Mouse (Mus musculus) WW6 (cell line): ENCODE measurements around the gene Ppox.
A peak's percentile ranks its signal among the peaks of the same experiment; 100 is the strongest.

Experiments
- DNase-seq: peaks from one replicate; pipeline ENCODE4 v3.0.0-alpha.2; 2013; ENCODE audit warnings: low read depth, low spot score

The Ppox gene

DNA sequence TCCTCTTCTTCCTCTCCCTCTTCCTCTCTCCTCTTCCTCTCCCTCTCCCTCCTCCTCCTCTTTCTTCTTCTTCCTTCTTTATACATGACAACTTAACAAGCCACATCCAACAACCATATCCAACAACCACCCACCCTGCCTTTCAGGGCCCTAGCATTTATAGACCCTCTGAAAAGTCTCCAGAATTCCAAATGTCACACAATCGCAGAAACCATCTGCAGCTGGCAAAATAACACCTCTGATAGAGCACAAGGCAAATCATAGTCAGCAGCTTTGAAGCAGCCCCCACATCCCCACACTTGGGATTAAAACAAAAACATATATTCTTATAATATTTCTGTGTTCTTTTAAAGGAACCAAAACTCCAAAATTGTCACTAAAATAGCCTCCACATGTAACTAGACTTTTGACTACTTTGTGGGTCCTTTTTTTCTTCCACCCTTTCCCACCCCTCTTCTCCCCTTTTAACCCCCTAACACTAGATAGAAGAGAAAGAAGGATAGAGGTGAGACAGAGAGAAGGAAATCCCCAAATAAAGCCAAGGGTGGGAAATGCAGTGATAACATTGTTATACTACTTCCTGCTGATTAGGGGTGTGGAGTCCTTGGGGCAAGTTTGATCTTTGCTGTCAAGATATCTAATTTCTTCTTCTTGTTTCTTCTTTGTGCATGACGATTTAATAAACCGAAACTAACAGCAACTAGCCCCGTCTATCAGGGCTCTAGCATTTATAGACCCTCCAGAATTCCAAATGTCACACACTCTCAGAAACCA, 14.8 kb downstream of the Ppox start:
- no peak for DNase-seq

DNA sequence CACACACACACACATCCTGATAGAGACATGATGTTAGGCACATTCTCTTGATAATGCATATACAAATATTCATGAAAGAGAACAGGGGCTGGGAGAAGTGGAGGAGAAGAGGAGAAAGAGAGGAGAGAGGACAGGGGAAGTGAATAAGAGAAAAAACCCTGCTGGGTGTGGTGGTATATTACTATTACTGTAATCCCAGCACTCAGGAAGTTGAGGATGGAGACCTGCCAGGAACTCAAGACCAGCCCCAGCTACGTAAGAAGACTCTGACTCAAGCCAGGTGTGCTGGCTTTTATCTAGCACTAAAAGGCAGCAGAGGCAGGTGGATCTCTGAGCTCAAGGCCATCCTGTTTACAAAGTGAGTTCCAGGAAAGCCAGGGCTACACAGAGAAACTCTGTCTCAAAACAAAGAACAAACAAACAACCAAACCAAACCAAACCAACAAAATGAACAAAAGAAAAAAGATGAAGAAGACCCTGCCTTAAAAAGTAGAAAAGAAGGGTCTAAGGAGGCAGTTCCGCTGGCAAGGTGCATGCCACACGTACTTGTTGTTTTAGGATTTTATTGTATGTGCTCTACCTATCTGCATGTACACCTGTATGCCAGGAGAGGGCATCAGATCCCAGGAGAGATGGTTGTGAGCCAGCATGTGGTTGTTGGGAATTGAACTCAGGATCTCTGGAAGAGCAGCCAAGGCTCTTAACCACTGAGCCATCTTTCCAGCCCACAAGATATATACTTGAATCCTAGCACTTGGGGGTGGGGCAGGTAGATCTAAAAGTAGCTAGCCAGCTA, 17.1 kb downstream of the Ppox start:
- no peak for DNase-seq

DNA sequence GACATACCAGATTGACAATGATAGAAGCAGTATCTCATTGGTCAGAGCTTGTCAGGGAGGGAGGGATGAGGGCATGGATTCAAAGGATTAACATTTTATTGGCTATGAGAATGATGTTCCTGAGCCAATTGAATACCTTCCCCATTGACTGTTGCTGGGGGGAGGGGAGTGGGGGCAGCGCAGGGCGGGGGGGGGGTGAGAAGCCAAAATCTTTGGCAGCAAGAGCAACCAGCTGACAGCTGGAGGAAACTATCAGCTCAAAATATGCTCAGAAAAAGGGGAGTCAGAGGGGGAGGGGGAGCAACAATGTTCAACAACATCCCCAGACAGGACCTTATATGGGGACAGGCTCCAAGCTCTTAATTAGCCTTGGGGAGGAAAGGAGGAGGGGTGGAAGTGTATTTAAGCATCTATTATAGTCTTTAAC, 17.8 kb downstream of the Ppox start:
- no peak for DNase-seq

DNA sequence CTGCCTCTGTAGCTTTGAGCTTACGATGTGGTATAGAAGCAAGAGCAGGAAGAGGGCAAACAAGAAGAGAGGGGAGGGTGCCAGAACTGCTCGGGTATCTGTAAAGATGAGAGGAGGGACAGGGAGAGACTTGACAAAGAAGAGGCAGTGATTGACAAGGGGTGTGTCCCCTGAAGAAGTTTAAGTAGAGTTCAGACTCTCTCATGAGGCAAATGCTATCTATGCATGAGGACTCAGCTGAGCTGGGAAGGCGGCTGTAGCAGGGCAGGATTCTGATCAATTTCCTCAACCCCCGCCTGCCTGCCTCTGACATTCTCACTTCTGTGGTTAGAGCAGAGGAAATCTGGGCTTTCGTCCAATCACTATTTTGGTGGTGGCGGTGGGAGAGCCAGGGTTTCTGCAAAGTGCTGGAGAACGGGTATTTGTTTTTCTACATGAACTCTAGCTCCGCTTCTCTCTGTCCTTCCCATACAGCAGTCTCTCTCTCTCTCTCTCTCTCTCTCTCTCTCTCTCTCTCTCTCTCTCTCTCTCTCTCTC, 18.3 kb downstream of the Ppox start:
- no peak for DNase-seq

DNA sequence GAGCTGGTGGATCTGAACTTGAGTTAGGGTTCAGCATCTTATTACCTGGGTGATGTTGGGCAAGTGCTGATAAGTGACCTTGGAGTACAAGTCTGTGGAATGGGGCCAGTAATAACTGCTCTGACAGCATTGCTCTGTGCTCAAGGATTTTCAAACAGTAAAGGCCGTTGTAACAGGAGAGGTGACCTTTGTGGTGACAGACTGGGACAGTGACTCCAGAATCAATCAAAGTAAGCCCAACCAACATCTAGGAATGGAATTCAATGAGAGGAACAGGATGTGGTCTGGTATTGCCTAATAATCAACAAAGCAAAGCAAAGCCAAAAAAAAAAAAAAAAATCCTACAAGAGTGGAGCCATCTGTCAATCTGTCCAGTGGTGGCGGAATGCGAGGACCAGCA, 20.7 kb downstream of the Ppox start:
- no peak for DNase-seq

DNA sequence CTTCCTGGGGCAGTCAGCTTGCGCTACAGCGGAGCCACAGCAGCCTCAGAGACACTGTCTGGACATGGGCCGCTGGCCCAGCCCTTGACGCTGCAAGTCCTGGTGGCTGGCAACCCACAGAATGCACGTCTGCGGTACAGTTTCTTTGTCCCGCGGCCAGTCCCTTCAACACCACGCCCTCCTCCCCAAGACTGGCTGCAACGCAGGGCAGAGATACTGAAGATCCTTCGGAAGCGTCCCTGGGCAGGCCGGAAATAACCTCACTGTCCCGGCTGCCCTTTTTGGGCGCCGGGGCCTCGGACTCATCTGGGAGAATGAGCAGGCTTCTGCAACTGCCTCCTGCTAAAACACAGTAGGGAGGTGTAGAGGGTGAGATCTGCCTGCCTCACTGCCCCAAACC, 22.1 kb downstream of the Ppox start:
- DNase-seq: no peak

DNA sequence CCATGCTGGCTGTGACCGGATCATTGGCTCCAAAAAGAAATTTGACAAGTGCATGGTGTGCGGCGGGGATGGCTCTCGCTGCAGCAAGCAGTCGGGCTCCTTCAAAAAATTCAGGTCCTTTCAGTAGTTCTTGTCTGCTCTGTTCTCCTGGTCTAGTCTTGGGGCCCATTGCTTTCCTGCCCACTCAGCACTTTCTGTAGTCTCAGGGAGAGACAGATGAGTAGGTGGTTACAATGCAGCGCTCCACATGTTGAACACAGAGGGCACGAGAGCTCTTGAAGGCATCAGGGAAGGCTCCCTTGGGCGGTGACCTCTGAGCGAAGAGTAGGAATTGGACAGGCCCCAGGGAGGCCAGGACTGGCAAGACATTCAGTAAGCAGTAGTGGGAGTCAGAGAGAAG, 23.2 kb downstream of the Ppox start:
- no peak for DNase-seq

DNA sequence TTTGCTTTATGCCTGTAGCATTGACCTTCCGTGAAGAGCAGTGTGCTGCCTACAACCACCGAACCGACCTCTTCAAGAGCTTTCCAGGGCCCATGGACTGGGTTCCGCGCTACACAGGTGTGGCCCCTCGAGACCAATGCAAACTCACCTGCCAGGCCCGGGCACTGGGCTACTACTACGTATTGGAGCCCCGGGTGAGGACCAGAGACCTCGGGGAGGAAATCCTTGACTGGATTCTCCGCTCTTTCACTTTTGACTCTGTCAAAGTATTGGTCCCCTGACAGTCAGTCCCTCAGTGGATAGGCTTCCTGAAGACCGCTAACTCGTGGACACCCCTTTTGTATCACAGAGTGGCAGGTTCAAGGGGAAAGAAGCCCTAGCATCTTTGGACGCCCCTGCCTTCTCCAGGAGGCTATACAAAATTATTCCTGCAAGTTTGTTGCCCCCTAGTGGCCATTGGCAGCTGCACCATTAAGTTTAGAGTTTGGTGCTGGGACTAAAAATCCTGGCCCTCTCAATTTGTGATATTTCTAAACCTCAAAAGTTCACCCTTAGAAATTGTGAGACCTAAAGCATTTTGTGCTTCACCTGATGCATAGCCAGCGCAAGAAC, 23.9 kb downstream of the Ppox start:
- DNase-seq: no peak

DNA sequence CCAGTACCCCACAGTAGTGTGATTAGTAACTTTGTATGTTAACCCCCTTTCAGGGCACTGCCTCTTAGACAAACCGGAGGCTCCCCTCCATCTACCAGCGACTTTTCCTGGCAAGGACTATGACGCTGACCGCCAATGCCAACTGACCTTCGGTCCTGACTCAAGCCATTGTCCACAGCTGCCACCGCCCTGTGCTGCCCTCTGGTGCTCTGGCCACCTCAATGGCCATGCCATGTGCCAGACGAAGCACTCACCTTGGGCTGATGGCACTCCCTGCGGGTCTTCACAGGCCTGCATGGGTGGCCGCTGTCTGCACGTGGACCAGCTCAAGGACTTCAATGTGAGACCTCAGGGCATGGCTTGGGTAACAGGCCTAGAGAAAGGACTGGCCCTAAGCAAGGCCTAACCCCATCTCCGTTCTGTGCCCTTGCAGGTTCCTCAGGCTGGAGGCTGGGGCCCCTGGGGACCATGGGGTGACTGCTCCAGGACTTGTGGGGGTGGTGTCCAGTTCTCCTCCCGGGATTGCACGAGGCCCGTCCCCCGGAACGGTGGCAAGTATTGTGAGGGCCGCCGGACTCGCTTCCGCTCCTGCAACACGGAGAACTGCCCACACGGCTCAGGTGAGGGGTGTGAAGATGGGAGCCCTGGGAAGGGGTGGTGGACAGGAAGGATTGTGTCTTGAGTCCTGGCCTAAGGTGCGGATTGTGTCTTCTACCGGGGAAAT, 24.7 kb downstream of the Ppox start:
- no peak for DNase-seq

DNA sequence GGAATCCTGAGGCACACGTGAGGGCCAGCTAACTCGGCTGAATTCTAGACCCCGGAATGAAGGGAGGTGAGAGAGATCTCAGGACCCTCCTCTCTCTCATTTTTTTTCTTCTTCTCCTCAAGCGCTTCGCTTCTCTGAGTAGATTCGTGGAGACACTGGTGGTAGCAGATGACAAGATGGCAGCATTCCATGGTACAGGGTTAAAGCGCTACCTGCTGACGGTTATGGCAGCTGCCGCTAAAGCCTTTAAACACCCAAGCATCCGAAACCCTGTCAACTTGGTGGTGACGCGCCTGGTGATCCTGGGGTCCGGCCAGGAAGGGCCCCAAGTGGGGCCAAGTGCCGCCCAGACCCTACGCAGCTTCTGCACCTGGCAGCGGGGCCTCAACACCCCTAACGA, 28.6 kb downstream of the Ppox start:
- DNase-seq: no peak

DNA sequence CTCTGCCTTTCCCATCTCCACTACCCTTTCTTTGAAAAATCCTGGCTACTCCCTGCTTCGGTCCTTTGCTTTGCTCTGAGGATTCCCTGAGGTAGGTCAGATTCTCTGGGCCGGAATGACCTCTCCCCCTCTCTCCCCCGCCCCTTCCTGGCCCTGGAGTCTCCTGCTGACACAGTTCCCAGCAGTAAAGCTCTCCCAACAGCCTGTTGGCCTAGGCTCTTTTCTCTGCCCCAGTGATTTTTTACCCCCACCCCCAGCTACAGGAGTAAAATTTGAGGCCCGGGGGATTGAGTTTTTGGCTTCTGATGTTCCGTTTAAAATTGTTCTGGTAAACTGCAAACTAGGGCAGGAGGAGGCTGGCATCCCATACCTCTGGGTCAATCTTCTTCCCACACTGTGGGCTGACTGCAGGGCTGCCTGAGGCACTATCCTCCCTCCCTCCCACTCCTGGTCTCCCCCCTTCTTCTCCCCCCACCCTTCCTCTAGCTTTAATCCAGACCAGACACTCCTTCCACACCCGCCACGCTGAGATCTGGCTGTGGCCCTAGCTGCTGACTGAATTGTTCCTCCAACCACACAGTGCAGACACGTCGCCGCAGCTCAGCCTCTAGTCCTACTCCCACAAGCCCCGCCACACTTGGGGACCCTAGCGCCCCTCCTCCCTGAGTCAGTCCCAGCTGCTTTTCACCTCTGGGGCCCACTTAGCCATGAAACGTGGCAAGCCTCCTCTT, 29.2 kb downstream of the Ppox start:
- DNase-seq: no peak

DNA sequence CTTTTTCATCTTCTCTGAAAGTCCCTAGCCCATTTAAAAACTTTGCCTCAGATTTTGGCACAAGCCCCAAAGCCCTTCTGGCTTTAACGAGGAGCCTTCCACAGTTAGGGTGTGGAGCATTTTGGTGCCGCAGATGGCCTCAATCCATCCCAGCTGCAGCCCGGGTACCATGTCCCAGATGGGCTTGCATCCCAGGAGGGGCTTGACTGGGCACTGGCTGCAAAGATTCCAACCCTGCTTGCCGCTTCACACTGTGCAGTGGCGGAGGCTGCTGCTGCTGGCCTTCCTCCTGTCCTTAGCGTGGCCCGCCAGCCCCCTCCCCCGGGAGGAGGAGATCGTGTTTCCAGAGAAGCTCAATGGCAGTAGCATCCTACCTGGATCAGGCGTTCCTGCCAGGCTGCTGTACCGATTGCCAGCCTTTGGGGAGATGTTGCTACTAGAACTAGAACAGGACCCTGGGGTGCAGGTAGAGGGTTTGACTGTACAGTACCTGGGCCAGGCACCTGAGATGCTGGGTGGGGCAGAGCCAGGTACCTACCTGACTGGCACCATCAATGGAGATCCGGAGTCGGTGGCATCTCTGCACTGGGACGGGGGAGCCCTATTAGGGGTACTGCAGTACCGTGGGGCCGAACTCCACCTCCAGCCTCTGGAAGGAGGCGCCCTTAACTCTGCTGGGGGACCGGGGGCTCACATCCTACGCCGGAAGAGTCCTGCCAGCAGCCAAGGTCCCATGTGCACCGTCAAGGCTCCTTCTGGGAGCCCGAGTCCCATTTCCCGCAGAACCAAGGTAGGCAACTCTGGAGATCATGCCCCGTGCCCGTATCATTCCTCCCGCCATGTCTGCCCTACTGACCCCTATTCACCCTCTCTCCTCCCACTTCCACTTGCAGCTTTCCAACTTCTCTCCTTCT, 30.0 kb downstream of the Ppox start, which contains the start of gene Ndufs2:
Gene Ndufs2 (minus strand): TSS at position 709 of the 914 bp plus-strand sequence.
- DNase-seq: no peak

DNA sequence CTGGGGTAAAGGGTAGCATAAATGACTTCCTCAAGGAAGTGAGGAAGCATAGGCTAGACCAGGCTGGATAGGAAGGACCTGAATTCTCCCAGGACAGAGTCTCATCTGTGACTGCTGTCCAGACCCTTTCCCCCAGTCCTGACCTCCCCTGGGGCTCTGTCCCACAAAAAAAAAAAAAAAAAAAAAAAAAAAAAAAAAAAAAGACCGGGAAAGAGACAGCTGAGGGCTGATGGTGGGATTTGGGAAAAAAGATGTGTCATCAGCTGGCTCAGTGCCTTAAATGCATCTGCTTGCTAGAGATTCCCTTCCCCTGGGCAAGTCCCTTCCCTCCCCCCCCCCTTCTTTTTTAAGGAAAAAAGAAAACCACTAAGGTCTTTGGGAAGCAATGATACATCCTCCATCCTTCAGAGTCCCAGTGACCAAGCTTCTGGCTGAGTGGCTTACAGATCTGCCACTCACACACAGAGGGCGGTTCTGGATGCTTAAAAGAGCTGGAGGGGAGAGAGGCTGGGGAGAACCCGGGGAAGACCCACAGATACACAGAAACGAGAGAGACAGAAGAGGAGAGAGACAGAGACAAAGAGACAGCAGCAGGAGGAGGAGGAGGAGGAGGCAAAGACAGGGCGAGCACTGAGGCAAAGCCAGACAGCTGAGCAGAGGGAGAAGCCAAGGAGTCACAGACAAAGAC, 30.9 kb downstream of the Ppox start, which contains the start of gene Adamts4:
Gene Adamts4 (plus strand): TSS at position 509 of the 688 bp plus-strand sequence.
- no peak for DNase-seq

DNA sequence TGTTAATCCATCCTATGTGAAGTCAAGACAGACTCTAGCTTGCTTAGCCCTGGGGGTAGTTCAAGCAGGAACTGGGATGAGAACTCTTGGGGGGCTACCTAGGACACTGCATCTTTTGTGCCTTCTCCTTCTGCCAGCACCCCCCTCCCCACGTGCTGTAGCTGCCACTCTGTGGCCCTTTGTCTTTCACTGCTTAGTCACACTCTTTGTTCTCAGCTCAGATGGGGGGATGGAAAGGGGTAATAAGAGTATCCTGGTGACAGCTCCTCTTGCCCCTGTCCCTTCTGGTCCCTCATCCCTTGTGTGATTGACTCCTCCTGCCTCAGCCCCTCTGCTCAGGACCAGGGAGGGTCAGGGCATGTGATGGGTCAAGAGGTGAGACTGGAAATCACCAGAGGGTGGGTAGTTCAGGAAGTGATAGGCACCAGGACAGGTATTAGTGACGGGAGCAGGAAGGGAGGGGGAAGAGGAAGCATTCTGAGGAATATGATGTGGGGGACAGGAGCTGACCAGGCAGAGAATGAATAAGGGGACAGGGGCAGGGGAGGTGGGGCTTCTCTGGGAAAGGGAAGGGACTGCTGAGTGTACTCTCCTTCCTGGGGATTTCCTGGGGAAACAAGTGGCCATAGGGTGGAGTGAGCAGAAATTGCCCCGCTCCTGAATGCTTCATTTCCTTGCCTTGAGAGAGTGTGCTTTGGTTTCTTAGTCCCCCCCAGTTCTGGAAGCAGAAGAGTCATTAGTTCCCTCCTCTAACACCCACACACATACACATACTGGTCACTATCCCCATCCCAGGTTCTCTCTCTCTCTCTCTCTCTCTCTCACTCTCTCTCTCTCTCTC, 32.4 kb downstream of the Ppox start:
- no peak for DNase-seq

DNA sequence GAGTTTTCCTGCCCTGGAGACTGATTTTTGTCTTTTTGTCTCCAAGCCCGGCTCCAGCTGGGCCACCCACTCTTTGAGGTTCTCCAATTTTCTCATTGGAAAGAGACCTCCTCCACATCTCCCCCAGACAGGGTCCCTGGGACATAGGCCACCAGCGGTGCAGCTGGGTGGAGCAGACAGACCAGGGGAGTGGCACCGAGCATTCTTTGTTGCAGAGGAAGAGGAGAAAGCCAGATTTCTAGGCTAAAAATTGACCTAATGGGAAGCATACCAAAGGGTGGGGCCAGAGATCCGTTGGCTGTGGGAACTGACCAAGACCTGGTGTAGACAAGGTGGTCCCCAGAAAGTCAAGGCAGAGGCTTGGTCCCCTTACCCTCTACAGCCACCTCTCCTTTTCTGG, 33.1 kb downstream of the Ppox start:
- no peak for DNase-seq

DNA sequence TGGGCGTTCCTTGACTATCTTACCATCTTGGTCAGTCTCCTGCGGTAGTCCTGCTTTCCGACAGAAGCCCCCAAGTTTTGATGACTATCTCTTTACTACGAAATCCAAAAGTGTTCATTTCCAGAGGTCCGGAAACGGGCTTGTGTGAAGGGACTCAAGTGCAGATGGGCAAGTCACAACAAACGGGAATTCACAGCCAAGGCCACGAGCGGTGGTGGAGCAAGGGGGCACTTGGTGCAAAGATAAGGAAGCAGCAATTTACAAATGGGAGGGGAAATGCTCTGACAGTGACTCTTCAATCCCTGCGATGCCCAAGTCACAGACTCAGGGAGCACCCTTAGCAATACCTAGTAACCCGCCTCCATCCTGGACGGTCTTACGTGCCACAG, 33.5 kb downstream of the Ppox start:
- DNase-seq: no peak

DNA sequence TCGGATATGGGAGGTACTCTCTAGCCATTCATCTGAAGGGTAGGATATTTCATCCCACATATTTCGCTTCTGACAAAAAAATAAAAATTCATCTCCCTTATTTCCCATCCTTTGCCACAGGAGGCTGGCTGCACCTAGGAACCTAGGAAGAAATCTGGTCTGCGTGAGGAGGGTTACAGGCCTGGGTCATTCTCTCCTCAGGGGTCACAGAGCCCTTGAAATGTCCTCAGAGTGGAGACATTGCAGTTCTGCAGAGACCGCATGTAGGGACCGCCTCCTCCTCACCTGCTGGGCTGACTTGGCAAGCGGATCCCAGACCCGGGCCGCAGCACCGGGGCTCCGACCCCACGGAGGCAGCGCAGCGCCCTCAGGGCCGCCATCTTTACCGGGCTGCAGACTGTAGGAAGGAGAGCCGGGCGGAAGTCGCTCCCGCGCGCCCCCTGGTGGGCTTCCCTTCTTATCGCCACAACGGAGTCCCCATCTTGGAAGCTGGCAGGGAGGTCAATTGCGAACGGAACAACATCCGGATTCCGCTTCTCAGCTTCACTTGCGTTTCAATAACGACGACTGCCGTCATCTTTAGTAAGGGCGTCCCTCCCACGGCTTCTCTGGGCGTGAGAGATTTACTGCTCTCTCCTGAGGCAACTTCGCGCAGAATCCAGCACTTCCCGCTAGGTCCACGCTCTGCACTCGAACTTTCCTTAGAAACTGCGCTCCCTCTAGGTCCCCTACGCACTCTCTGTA, 34.1 kb downstream of the Ppox start:
- DNase-seq: peak; percentile 95

DNA sequence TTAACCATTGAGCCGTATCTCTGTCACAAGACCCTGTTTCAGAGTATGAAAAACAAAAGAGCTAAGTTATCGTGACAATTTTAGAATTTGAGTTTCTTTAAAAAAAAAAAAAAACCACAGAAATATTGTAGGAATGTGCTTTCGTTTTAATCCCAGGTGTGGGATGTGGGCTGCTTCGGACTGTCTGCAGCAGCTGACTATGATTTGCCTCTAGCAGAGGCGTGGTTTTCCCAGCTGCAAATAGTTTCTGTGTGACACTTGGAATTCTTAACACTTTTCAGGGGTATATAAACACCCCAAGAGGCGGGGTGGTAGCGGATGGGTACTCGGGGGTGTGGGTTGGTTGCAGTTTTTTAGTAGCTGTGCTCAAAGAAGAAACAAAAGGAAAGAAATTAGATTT, 35.6 kb downstream of the Ppox start:
- DNase-seq: no peak
